8 mouse cellular contexts compared by ENCODE assay signal in genomic region chr15:50261245-50261872, GRCm38 (mm10).
DNase-seq lines count a peak whose midpoint lies in the region; ATAC-seq and TF ChIP-seq lines count a peak whose summit lies in the region.
"Had no signal": no experiment of that assay in that cellular context is flagged by ENCODE, and none has a peak within 500 bp of the region (broad histone marks: within the 10 kb centered on the region; RNA-seq: fewer than 3 reads in every experiment).

No protein-coding gene starts in this region.

- TF ChIP-seq CTCF in CH12.LX (conservative IDR thresholded peaks at IDR 0.05 in 1 of 2, IDR thresholded peaks at IDR 0.05 in 1 of 2; ENCODE audit: low read depth in 2 of 2, low read length in 2 of 2) = peak; percentile 31 to 40; a peak in 3 of 4 replicates
- TF ChIP-seq CTCF in cortical plate, adult 2 months (IDR thresholded peaks at IDR 0.05; ENCODE audit: extremely low read depth, insufficient read depth, low read length) = peak; percentile 69
- peak; percentile 84 for TF ChIP-seq CTCF in lung, embryonic 14.5 days (IDR thresholded peaks at IDR 0.05; ENCODE audit: low read depth)

- H3K27ac ChIP-seq in CH12.LX (ENCODE audit: insufficient read depth, low read depth) = no peak overlapping the region
- no peak overlapping the region for H3K27ac ChIP-seq in cortical plate, adult 2 months (ENCODE audit: insufficient read depth, low read length)
- no peak overlapping the region for H3K27ac ChIP-seq in lung, embryonic 14.5 days (ENCODE audit: low read depth)
- H3K27ac ChIP-seq: limb, embryonic 15.5 days had no signal

- WGBS in lung, embryonic 14.5 days = 58% methylated on average over 8 of the region's 8 CpGs

- no peaks in the 10 kb centered on the region for H3K27me3 ChIP-seq in CH12.LX (replicated peaks)
- H3K27me3 ChIP-seq in lung, embryonic 14.5 days (ENCODE audit: insufficient read depth, low read length) = no peaks in the 10 kb centered on the region
- H3K27me3 ChIP-seq: limb, embryonic 15.5 days had no signal

- in situ Hi-C loops in CH12.LX (cut with MboI; ENCODE audit: low pct_ligation_motif_present, low pct_unique_long_range_greater_than_20kb, low sequenced_read_pairs) = no loop called here

- H3K79me2 ChIP-seq in CH12.LX (replicated peaks; ENCODE audit: control insufficient read depth, extremely low read depth, insufficient read depth, poor library complexity, severe bottlenecking) = no peaks in the 10 kb centered on the region

- no peaks in the 10 kb centered on the region for H3K36me3 ChIP-seq in CH12.LX (replicated peaks in 1 of 2; ENCODE audit: control insufficient read depth in 1 of 2, insufficient read depth in 1 of 2, low read length in 1 of 2)
- no peaks in the 10 kb centered on the region for H3K36me3 ChIP-seq in lung, embryonic 14.5 days (ENCODE audit: insufficient read depth)
- H3K36me3 ChIP-seq: limb, embryonic 15.5 days had no signal

- dilution Hi-C loops in CH12.LX (cut with MboI; ENCODE audit: extremely low pct_ligation_motif_present, extremely low pct_unique_long_range_greater_than_20kb, low sequenced_read_pairs) = no loop called here

- no peak for TF ChIP-seq POLR2A in CH12.LX (IDR thresholded peaks at IDR 0.05; ENCODE audit: low read depth, low read length)
- no peak for TF ChIP-seq POLR2A in cortical plate, adult 2 months (IDR thresholded peaks at IDR 0.05; ENCODE audit: extremely low read depth, insufficient read depth, low read length)

- no peak overlapping the region for H3K4me2 ChIP-seq in CH12.LX (ENCODE audit: insufficient read depth, low read depth, poor library complexity, severe bottlenecking)
- H3K4me2 ChIP-seq in lung, embryonic 14.5 days = no peak overlapping the region
- H3K4me2 ChIP-seq: limb, embryonic 15.5 days had no signal

- no peak for TF ChIP-seq EP300 in CH12.LX (IDR thresholded peaks at IDR 0.05; ENCODE audit: low read length)

- DNase-seq in CH12.LX (ENCODE audit: extremely low read depth) = peak; percentile 7
- peak; percentile 22 to 47 for DNase-seq in gastrocnemius, postnatal 4 days (ENCODE audit: low spot score in 2 of 2)
- peak; percentile 42 to 83 for DNase-seq in layer of hippocampus, adult 18-20 months (ENCODE audit: low spot score in 2 of 2)
- DNase-seq in lung, embryonic 14.5 days = peak; percentile 92
- peak; percentile 46 for DNase-seq in retina, postnatal 7 days (ENCODE audit: low read depth, low spot score)

- H3K9ac ChIP-seq in CH12.LX (ENCODE audit: insufficient read depth, low read depth) = no peak overlapping the region
- H3K9ac ChIP-seq in lung, embryonic 14.5 days = no peak overlapping the region
- H3K9ac ChIP-seq: limb, embryonic 15.5 days had no signal

- TF ChIP-seq RAD21 in CH12.LX (IDR thresholded peaks at IDR 0.05; ENCODE audit: low read depth, low read length) = peak; percentile 18

- no peak overlapping the region for H3K4me3 ChIP-seq in CH12.LX (replicated peaks in 1 of 3; ENCODE audit: low read depth in 2 of 3, low read length in 2 of 3, poor library complexity in 1 of 3)
- H3K4me3 ChIP-seq in cortical plate, adult 2 months (ENCODE audit: insufficient read depth, low read length) = no peak overlapping the region
- H3K4me3 ChIP-seq in lung, embryonic 14.5 days (ENCODE audit: low read depth, low read length) = no peak overlapping the region
- H3K4me3 ChIP-seq: limb, embryonic 15.5 days had no signal

- H3K4me1 ChIP-seq in CH12.LX (ENCODE audit: control insufficient read depth in 1 of 2, insufficient read depth in 2 of 2) = no peaks in the 10 kb centered on the region
- H3K4me1 ChIP-seq in cortical plate, adult 2 months (ENCODE audit: control insufficient read depth, insufficient read depth, low read length) = no peaks in the 10 kb centered on the region
- H3K4me1 ChIP-seq in lung, embryonic 14.5 days (ENCODE audit: insufficient read depth) = no peaks in the 10 kb centered on the region

- peak; percentile 73 for ATAC-seq in activated CD4-positive, CD25-positive, alpha-beta regulatory T cell, adult 4 months
- ATAC-seq in lung, embryonic 14.5 days (ENCODE audit: insufficient read depth) = peak; percentile 28; the same call in 1 of the 2 replicates

- peaks cover 37% of the 10 kb centered on the region for H3K9me3 ChIP-seq in CH12.LX (replicated peaks; ENCODE audit: low read length)
- no peaks in the 10 kb centered on the region for H3K9me3 ChIP-seq in lung, embryonic 14.5 days (ENCODE audit: low read depth, low read length)
- H3K9me3 ChIP-seq: limb, embryonic 15.5 days had no signal

TF ChIP-seq in CH12.LX, 34 proteins besides CTCF, POLR2A, EP300 and RAD21:
- TF ChIP-seq E2F4 (IDR thresholded peaks at IDR 0.05; ENCODE audit: insufficient replicate concordance, low read depth, low read length) (no peak), ETS1 (conservative IDR thresholded peaks at IDR 0.05; ENCODE audit: low read depth, low read length) (no peak), CHD2 (IDR thresholded peaks at IDR 0.05; ENCODE audit: low read length) (no peak), RCOR1 (conservative IDR thresholded peaks at IDR 0.05; ENCODE audit: low read depth, low read length) (no peak), KAT2A (IDR thresholded peaks at IDR 0.05; ENCODE audit: insufficient replicate concordance, low read length) (no peak), GABPA (IDR thresholded peaks at IDR 0.05; ENCODE audit: insufficient replicate concordance, low read depth, low read length) (no peak), UBTF (IDR thresholded peaks at IDR 0.05; ENCODE audit: low read depth, low read length) (no peak), SMC3 (IDR thresholded peaks at IDR 0.05; ENCODE audit: low read depth, low read length) (peak; percentile 11; the same call in 1 of the 2 replicates), MYC (IDR thresholded peaks at IDR 0.05; ENCODE audit: low read depth, low read length) (no peak)

Comparison
In these comparisons a context has a peak if more than half of its experiments do, and no peak if none do; other contexts are left out.
1. DNase-seq: peak in every context shown above with its lines; median percentile 92 in lung, embryonic 14.5 days; 62 in layer of hippocampus, adult 18-20 months; 46 in retina, postnatal 7 days; 34 in gastrocnemius, postnatal 4 days; 7 in CH12.LX.